In the genomic region with DNA sequence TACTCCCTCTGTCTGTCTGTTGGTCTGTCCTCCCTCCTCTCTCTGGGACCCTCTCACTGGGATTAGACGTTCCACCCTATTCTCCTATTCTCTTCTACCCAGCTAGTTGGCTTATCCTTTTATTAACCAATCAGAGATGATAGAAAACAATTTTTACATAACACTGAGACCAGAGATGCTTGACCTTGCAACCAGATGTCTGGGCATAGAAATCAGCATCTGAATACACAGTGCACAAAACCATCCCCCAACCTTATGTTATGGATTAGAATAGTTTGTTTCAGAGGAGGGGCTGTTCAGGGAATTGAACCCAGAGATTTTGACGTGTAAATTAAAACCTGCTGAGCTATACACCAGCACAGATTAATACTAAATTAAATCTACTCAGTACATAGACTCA, we compare ENCODE assay signal across 18 mouse cellular contexts.
"Had no signal": no experiment of that assay in that cellular context is flagged by ENCODE, and none has a peak within 500 bp of the region (broad histone marks: within the 10 kb centered on the region; RNA-seq: fewer than 3 reads in every experiment).

No protein-coding gene starts in this region.

- H3K9me3 ChIP-seq: kidney, embryonic 15.5 days; liver, embryonic 13.5 days; midbrain, embryonic 13.5 days; neural tube, embryonic 12.5 days; neural tube, embryonic 15.5 days had no signal

- ATAC-seq: midbrain, embryonic 13.5 days had no signal

- H3K27me3 ChIP-seq: kidney, embryonic 15.5 days; liver, embryonic 13.5 days; midbrain, embryonic 13.5 days; neural tube, embryonic 12.5 days; neural tube, embryonic 15.5 days had no signal

- H3K27ac ChIP-seq: kidney, embryonic 15.5 days; liver, embryonic 13.5 days; midbrain, embryonic 13.5 days; neural tube, embryonic 12.5 days; neural tube, embryonic 15.5 days; stomach, postnatal 0 days had no signal

- DNase-seq: kidney, adult 8-10 months; kidney, postnatal 10 days; kidney, postnatal 36 days; liver, embryonic 13.5 days; lung, adult 2 months; lung, postnatal 14 days; lung, postnatal 4 days; right cerebral cortex, adult 18-20 months; right cerebral cortex, postnatal 14 days; right cerebral cortex, postnatal 4 days; thymus, adult 2 months; thymus, postnatal 14 days; thymus, postnatal 4 days had no signal

- H3K36me3 ChIP-seq: kidney, embryonic 15.5 days; liver, embryonic 13.5 days; midbrain, embryonic 13.5 days; neural tube, embryonic 12.5 days; neural tube, embryonic 15.5 days had no signal

- H3K4me3 ChIP-seq: kidney, embryonic 15.5 days; liver, embryonic 13.5 days; midbrain, embryonic 13.5 days; neural tube, embryonic 12.5 days; neural tube, embryonic 15.5 days had no signal

- H3K4me1 ChIP-seq: kidney, embryonic 15.5 days; neural tube, embryonic 12.5 days; neural tube, embryonic 15.5 days had no signal

- H3K9ac ChIP-seq: kidney, embryonic 15.5 days; liver, embryonic 13.5 days; midbrain, embryonic 13.5 days; neural tube, embryonic 12.5 days; neural tube, embryonic 15.5 days had no signal

- H3K4me2 ChIP-seq: kidney, embryonic 15.5 days; liver, embryonic 13.5 days; midbrain, embryonic 13.5 days; neural tube, embryonic 12.5 days; neural tube, embryonic 15.5 days had no signal
